Mouse (Mus musculus): ENCODE measurements around the gene Slc12a8. TPM values are rescaled to one million over a fixed set of nuclear protein-coding genes. Genes with fewer than 3 reads are reported as not detected.

Gene Slc12a8
- polyA plus RNA-seq, 1 experiment from 2014 or later = 0.92 TPM

- H3K36me3 ChIP-seq = no peaks in the 10 kb centered on the region
- 93% methylated on average over 2 of the region's 2 CpGs for WGBS
- 0 out of 2 replicates have a peak, but pooled peaks cover 2% of the 10 kb centered on the region for H3K4me1 ChIP-seq
- H3K27ac ChIP-seq (replicated peaks) = no peak overlapping the region
- ATAC-seq (replicated peaks) = no peak
- no peak overlapping the region for H3K4me3 ChIP-seq
- H3K27me3 ChIP-seq = no peaks in the 10 kb centered on the region
- H3K9ac ChIP-seq (replicated peaks) = no peak overlapping the region
- H3K4me2 ChIP-seq (replicated peaks) = no peak overlapping the region
- H3K9me3 ChIP-seq = no peaks in the 10 kb centered on the region
Measured at GRCm38 (mm10) chr16:33670933-33671332, 153.8 kb downstream of the Slc12a8 start.

GRCm38 (mm10) chr16:33672188-33672587 lies 155.1 kb downstream of the Slc12a8 start:
- Histone ChIP-seq H3K36me3 (no peaks in the 10 kb centered on the region), H3K4me3 (no peak overlapping the region), H3K27me3 (no peaks in the 10 kb centered on the region), H3K9me3 (no peaks in the 10 kb centered on the region), H3K27ac (replicated peaks) (no peak overlapping the region), H3K4me1 (peaks cover 2% of the 10 kb centered on the region; the same call in 1 of the 2 replicates), H3K4me2 (replicated peaks) (no peak overlapping the region), H3K9ac (replicated peaks) (no peak overlapping the region)
- no peak for ATAC-seq (replicated peaks)
- WGBS = 98% methylated on average over 4 of the region's 4 CpGs

- Histone ChIP-seq H3K27me3 (no peaks in the 10 kb centered on the region), H3K9ac (replicated peaks) (no peak overlapping the region), H3K27ac (replicated peaks) (no peak overlapping the region), H3K9me3 (no peaks in the 10 kb centered on the region), H3K4me1 (peaks cover 2% of the 10 kb centered on the region; the same call in 1 of the 2 replicates), H3K4me3 (no peak overlapping the region), H3K36me3 (no peaks in the 10 kb centered on the region), H3K4me2 (replicated peaks) (no peak overlapping the region)
- no peak for ATAC-seq (replicated peaks)
- 82% methylated on average over 4 of the region's 4 CpGs for WGBS
Measured at GRCm38 (mm10) chr16:33672643-33673042, 155.5 kb downstream of the Slc12a8 start.

- Histone ChIP-seq H3K27ac (replicated peaks) (peak overlapping the region; percentile 67), H3K27me3 (no peaks in the 10 kb centered on the region), H3K4me3 (no peak overlapping the region), H3K9me3 (no peaks in the 10 kb centered on the region), H3K9ac (replicated peaks) (no peak overlapping the region), H3K36me3 (no peaks in the 10 kb centered on the region), H3K4me2 (replicated peaks) (no peak overlapping the region), H3K4me1 (peaks cover 2% of the 10 kb centered on the region; the same call in 1 of the 2 replicates)
- peak; percentile 78; the same call in 1 of the 2 replicates for ATAC-seq (replicated peaks)
- WGBS = 46% methylated on average over 14 of the region's 14 CpGs
Measured at GRCm38 (mm10) chr16:33673530-33674109, 156.5 kb downstream of the Slc12a8 start.

- no peaks in the 10 kb centered on the region for H3K27me3 ChIP-seq
Measured at GRCm38 (mm10) chr16:33675151-33675847, 158.2 kb downstream of the Slc12a8 start.

GRCm38 (mm10) chr16:33675848-33676184 lies 158.7 kb downstream of the Slc12a8 start:
- no peak overlapping the region for H3K4me3 ChIP-seq
- WGBS = 73% methylated on average over 3 of the region's 3 CpGs
- ATAC-seq (replicated peaks) = no peak
- no peaks in the 10 kb centered on the region for H3K9me3 ChIP-seq
- H3K4me2 ChIP-seq (replicated peaks) = no peak overlapping the region
- H3K27ac ChIP-seq (replicated peaks) = no peak overlapping the region
- peaks cover 2% of the 10 kb centered on the region; the same call in 1 of the 2 replicates for H3K4me1 ChIP-seq
- H3K27me3 ChIP-seq = no peaks in the 10 kb centered on the region
- H3K36me3 ChIP-seq = no peaks in the 10 kb centered on the region
- H3K9ac ChIP-seq (replicated peaks) = no peak overlapping the region

More at GRCm38 (mm10) chr16:33675151-33675847, 158.2 kb downstream of the Slc12a8 start:
- Histone ChIP-seq H3K4me1 (peaks cover 2% of the 10 kb centered on the region; the same call in 1 of the 2 replicates), H3K36me3 (no peaks in the 10 kb centered on the region), H3K9ac (replicated peaks) (no peak overlapping the region), H3K4me3 (no peak overlapping the region), H3K4me2 (replicated peaks) (no peak overlapping the region), H3K9me3 (no peaks in the 10 kb centered on the region), H3K27ac (replicated peaks) (no peak overlapping the region)
- ATAC-seq (replicated peaks) = no peak
- WGBS = 86% methylated on average over 10 of the region's 10 CpGs

- H3K9me3 ChIP-seq = no peaks in the 10 kb centered on the region
- 74% methylated on average over 7 of the region's 7 CpGs for WGBS
Measured at GRCm38 (mm10) chr16:33676347-33677312, 159.5 kb downstream of the Slc12a8 start.

GRCm38 (mm10) chr16:33677313-33677690 lies 160.2 kb downstream of the Slc12a8 start:
- no peak overlapping the region for H3K9ac ChIP-seq (replicated peaks)
- no peaks in the 10 kb centered on the region for H3K36me3 ChIP-seq
- H3K4me2 ChIP-seq (replicated peaks) = no peak overlapping the region
- no peak overlapping the region for H3K4me3 ChIP-seq
- no peak overlapping the region for H3K27ac ChIP-seq (replicated peaks)
- peaks cover 2% of the 10 kb centered on the region; the same call in 1 of the 2 replicates for H3K4me1 ChIP-seq
- H3K27me3 ChIP-seq = no peaks in the 10 kb centered on the region
- ATAC-seq (replicated peaks) = no peak
- no peaks in the 10 kb centered on the region for H3K9me3 ChIP-seq
- 95% methylated on average over 7 of the region's 7 CpGs for WGBS

More at GRCm38 (mm10) chr16:33676347-33677312, 159.5 kb downstream of the Slc12a8 start:
- H3K4me1 ChIP-seq = peaks cover 2% of the 10 kb centered on the region; the same call in 1 of the 2 replicates
- H3K27ac ChIP-seq (replicated peaks) = no peak overlapping the region
- H3K36me3 ChIP-seq = no peaks in the 10 kb centered on the region
- no peak for ATAC-seq (replicated peaks)
- H3K4me3 ChIP-seq = no peak overlapping the region
- H3K4me2 ChIP-seq (replicated peaks) = no peak overlapping the region
- no peaks in the 10 kb centered on the region for H3K27me3 ChIP-seq
- H3K9ac ChIP-seq (replicated peaks) = no peak overlapping the region

- no peak for ATAC-seq (replicated peaks)
Measured at GRCm38 (mm10) chr16:33677901-33678300, 160.8 kb downstream of the Slc12a8 start.

GRCm38 (mm10) chr16:33680271-33680670 lies 163.1 kb downstream of the Slc12a8 start:
- H3K4me2 ChIP-seq (replicated peaks) = no peak overlapping the region
- no peaks in the 10 kb centered on the region for H3K36me3 ChIP-seq
- H3K4me3 ChIP-seq = no peak overlapping the region
- H3K9ac ChIP-seq (replicated peaks) = no peak overlapping the region
- H3K27me3 ChIP-seq = no peaks in the 10 kb centered on the region
- peaks cover 12% of the 10 kb centered on the region for H3K4me1 ChIP-seq
- no peak for ATAC-seq (replicated peaks)
- 86% methylated on average over 7 of the region's 7 CpGs for WGBS
- H3K27ac ChIP-seq (replicated peaks) = no peak overlapping the region
- no peaks in the 10 kb centered on the region for H3K9me3 ChIP-seq

More at GRCm38 (mm10) chr16:33677901-33678300, 160.8 kb downstream of the Slc12a8 start:
- Histone ChIP-seq H3K4me3 (no peak overlapping the region), H3K4me1 (peaks cover 2% of the 10 kb centered on the region; the same call in 1 of the 2 replicates), H3K9ac (replicated peaks) (no peak overlapping the region), H3K9me3 (no peaks in the 10 kb centered on the region), H3K4me2 (replicated peaks) (no peak overlapping the region), H3K27me3 (no peaks in the 10 kb centered on the region), H3K27ac (replicated peaks) (no peak overlapping the region), H3K36me3 (no peaks in the 10 kb centered on the region)
- 93% methylated on average over 5 of the region's 5 CpGs for WGBS

GRCm38 (mm10) chr16:33680816-33681215 lies 163.7 kb downstream of the Slc12a8 start:
- WGBS = 64% methylated on average over 10 of the region's 10 CpGs
- no peak overlapping the region for H3K27ac ChIP-seq (replicated peaks)
- no peak for ATAC-seq (replicated peaks)

GRCm38 (mm10) chr16:33681661-33682060 lies 164.5 kb downstream of the Slc12a8 start:
- Histone ChIP-seq H3K27me3 (no peaks in the 10 kb centered on the region), H3K9ac (replicated peaks) (no peak overlapping the region), H3K4me3 (no peak overlapping the region), H3K27ac (replicated peaks) (no peak overlapping the region), H3K4me2 (replicated peaks) (no peak overlapping the region), H3K4me1 (peaks cover 26% of the 10 kb centered on the region), H3K36me3 (no peaks in the 10 kb centered on the region), H3K9me3 (no peaks in the 10 kb centered on the region)
- ATAC-seq (replicated peaks) = no peak

More at GRCm38 (mm10) chr16:33680816-33681215, 163.7 kb downstream of the Slc12a8 start:
- Histone ChIP-seq H3K36me3 (no peaks in the 10 kb centered on the region), H3K4me3 (no peak overlapping the region), H3K4me1 (peaks cover 17% of the 10 kb centered on the region), H3K27me3 (no peaks in the 10 kb centered on the region), H3K4me2 (replicated peaks) (no peak overlapping the region), H3K9me3 (no peaks in the 10 kb centered on the region), H3K9ac (replicated peaks) (no peak overlapping the region)
